Mouse (Mus musculus) E14TG2a.4 (cell line): ENCODE measurements at regions not wholly inside any gene's neighbourhood (a gene's known extent, or its start where the extent isn't known, plus 50 kb on each side); places are given as distances from the start of the nearest gene placed in this dataset.

ENCODE experiments used
- H3K27me3 ChIP-seq: 2 replicates; pipeline ENCODE4 v1.6.1; 2014; ENCODE audit warnings: low read length, control low read depth; ENCODE audit not compliant: insufficient read depth
- H3K36me3 ChIP-seq: 2 replicates; pipeline ENCODE4 v1.6.1; 2014; ENCODE audit warnings: low read length, control low read depth; ENCODE audit not compliant: insufficient read depth
- H3K4me1 ChIP-seq: replicated peaks from 2 replicates; pipeline ENCODE4 v1.6.1; 2014; ENCODE audit warnings: low read depth, low read length, control low read depth
- H3K4me3 ChIP-seq: replicated peaks from 2 replicates; pipeline ENCODE4 v1.5.1; 2014; ENCODE audit warnings: mild to moderate bottlenecking, low read length
- H3K9me3 ChIP-seq: 2 replicates; pipeline ENCODE4 v1.6.1; 2014; ENCODE audit warnings: low read length, control low read depth
- CTCF ChIP-seq: conservative IDR thresholded peaks from 2 replicates; pipeline ENCODE4 v1.5.1; 2014; ENCODE audit warnings: low read length
- NANOG ChIP-seq: IDR thresholded peaks from 2 replicates; pipeline ENCODE4 v1.6.1; 2014; ENCODE audit warnings: borderline replicate concordance, low read length, mixed read lengths
- POU5F1 ChIP-seq: IDR thresholded peaks from 2 replicates; pipeline ENCODE4 v1.6.1; 2014; ENCODE audit warnings: low read length, borderline replicate concordance

DNA sequence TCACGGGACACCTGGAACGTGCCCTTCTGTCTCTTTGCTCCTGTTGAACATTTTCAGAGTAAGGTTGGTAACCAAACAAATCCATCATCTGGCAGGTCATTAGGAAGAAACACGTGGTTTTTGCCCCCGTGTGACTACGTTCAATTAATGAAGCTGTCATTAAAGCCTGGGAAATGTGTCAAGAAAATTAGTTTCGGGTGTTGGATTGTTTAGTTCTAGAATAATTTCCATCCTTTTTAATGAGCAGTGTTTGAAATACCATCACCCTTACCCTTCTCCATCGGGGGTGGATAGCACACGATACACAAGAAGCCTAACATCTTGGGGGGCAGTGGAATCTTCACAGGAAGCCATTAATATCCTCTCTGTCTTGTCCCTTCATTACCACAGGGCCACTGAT lies 107.7 kb downstream of the Far1 start:
- Histone ChIP-seq H3K4me1 (0 out of 2 replicates have a peak, but pooled peaks cover 5% of the 10 kb centered on the region), H3K27me3 (no peaks in the 10 kb centered on the region; the same call in 1 of the 2 replicates), H3K4me3 (no peak overlapping the region), H3K36me3 (no peaks in the 10 kb centered on the region), H3K9me3 (no peaks in the 10 kb centered on the region)
- no peak for TF ChIP-seq NANOG
- TF ChIP-seq CTCF = no peak
- no peak for TF ChIP-seq POU5F1

DNA sequence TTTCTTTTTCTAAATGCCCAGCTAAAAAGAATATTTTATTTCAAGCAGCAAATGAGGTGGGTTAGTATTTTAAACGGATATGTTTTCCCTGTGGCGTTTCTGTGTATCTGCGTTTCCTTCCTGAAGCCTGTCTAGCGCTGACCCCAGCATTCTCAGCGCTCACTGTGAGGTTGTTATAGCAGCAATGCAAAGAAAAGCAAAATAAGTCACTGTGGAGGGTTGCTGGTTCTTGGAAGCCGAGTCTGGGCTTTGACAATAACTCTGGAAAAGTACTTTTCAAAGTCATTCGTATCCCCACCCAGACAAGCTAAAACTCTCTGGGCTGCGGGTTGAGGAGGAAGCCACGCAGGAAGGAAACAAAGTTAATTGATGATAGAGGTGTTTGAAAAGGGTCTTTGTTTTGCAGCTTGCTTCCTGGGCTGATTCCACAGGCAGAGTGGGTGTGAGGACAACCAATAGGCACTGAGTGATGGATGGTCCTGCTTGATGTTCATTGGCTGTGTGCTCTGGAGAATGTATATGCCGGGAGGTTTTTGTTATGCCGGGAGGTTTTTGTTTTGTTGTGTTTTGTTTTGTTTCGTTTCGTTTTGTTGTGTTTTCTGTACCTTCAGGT lies 108.4 kb downstream of the Far1 start:
- Histone ChIP-seq H3K27me3 (no peaks in the 10 kb centered on the region; the same call in 1 of the 2 replicates), H3K9me3 (no peaks in the 10 kb centered on the region), H3K4me1 (0 out of 2 replicates have a peak, but pooled peaks cover 5% of the 10 kb centered on the region), H3K4me3 (no peak overlapping the region), H3K36me3 (no peaks in the 10 kb centered on the region)
- TF ChIP-seq POU5F1 = no peak
- TF ChIP-seq CTCF = no peak
- no peak for TF ChIP-seq NANOG

DNA sequence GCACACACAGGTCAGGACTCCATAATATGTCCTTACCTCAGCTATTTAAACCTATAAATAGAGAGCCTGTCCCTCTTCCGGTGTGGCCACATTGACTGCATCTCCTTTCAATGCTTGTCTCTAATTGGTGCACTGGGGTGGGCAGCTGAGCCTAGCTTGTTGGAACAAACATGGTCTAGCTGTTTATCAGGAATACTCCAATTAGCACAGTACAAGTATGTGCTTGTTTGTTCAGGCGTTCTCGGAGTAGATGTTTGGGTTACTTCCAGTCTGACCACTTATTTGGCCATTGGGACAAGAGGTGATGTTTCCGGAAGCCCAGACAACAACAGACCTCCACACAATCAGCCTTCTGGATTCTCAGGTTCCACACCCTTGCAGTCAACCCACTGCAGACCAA lies 109.7 kb downstream of the Far1 start:
- TF ChIP-seq CTCF (no peak), NANOG (no peak), POU5F1 (no peak)
- H3K36me3 ChIP-seq = no peaks in the 10 kb centered on the region
- H3K4me1 ChIP-seq = 0 out of 2 replicates have a peak, but pooled peaks cover 5% of the 10 kb centered on the region
- no peaks in the 10 kb centered on the region; the same call in 1 of the 2 replicates for H3K27me3 ChIP-seq
- H3K9me3 ChIP-seq = peaks cover 7% of the 10 kb centered on the region; the same call in 1 of the 2 replicates
- no peak overlapping the region for H3K4me3 ChIP-seq

DNA sequence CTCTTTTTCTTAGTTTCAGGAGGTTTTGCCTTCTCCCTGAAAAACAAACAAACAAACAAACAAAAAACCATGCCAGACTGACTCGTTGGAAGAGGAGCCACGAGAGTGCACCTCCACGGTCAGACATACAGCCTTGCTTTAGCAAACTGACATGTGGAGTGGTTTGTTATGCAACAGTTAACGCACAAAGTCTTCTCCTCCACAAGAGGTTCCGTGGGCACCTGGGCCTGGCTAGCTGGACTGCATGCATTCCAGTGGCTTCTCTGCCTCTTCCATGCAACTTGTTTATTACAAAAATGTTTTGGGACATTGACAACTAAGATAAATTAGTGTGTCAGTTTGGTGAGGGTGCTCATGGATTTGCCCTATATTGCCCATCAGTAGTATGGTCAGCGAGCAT lies 110.3 kb downstream of the Far1 start:
- TF ChIP-seq NANOG (no peak), POU5F1 (no peak), CTCF (no peak)
- Histone ChIP-seq H3K4me3 (no peak overlapping the region), H3K4me1 (0 out of 2 replicates have a peak, but pooled peaks cover 5% of the 10 kb centered on the region), H3K36me3 (no peaks in the 10 kb centered on the region), H3K27me3 (no peaks in the 10 kb centered on the region; the same call in 1 of the 2 replicates), H3K9me3 (peaks cover 7% of the 10 kb centered on the region; the same call in 1 of the 2 replicates)

DNA sequence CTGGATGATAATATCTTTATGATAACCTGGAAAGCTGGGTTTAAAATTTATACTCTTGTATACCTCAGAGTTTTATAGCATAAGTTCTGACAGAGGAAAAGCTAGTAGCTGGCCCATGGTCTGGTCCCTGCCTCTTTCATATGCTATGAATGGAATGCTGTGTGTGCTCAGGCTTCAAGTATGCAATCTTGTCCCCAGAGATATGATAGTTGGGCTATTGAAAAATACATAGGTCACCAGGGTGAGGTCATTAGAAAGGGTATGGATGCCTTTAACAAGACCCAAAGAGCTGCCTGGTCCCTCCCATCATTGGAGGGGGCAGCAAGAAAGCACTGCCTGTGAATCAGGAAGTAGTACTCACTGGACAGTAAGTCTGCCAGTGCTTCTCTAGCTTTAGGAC lies 113.1 kb downstream of the Far1 start:
- no peaks in the 10 kb centered on the region for H3K36me3 ChIP-seq
- H3K4me3 ChIP-seq = no peak overlapping the region
- 0 out of 2 replicates have a peak, but pooled peaks cover 5% of the 10 kb centered on the region for H3K4me1 ChIP-seq
- H3K27me3 ChIP-seq = no peaks in the 10 kb centered on the region
- H3K9me3 ChIP-seq = peaks cover 7% of the 10 kb centered on the region; the same call in 1 of the 2 replicates
- no peak for TF ChIP-seq CTCF
- TF ChIP-seq NANOG = no peak
- no peak for TF ChIP-seq POU5F1

DNA sequence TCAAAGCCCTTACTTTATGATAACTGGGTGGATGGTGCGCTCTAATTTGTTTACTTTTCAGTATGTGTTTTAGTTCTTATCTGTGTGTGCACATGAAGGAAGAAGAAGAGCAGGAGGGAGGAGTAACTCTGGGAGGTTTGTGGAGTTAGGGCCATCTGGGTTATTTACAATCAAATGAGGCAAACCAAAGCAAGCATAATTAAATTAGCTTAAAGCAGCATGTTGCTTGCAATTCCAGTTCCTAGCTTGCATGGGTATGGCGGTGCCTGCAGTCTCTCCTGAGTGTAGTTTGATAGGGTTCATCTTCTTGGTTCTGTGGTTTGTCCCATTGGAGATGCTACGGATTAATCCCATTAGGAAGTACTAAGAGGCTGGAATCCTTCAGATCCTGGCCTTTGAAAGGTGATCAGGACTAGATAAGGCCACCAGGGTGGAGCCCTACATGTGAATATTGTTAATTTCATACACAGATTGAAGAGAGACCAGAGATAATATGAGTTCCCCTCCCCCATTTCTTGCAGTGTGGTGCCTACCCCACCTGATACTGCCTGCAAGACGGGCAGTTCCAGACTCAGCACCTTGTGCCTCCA lies 123.5 kb downstream of the Far1 start:
- Histone ChIP-seq H3K4me1 (peaks cover 10% of the 10 kb centered on the region; the same call in 1 of the 2 replicates), H3K9me3 (no peaks in the 10 kb centered on the region), H3K27me3 (no peaks in the 10 kb centered on the region), H3K36me3 (no peaks in the 10 kb centered on the region), H3K4me3 (no peak overlapping the region)
- no peak for TF ChIP-seq NANOG
- no peak for TF ChIP-seq POU5F1
- no peak for TF ChIP-seq CTCF

DNA sequence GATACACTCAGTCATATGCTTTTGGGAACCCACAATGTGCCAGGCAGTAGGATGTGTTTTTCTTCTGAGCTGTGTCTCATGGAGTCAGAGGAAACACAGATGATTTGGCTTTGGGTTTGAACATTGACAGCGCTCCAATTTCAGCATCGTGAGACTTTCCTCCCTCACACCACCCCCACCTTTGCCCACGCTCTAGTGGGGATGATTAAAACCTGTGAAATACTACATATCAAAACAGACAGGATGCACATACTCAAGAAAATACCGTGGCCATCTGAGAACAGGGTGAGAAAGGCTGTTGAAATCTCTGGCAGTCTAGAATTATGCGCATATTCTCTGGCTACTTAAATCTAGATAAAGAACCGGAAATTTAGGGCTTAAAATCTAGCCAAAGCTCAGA lies 124.5 kb downstream of the Far1 start:
- Histone ChIP-seq H3K9me3 (no peaks in the 10 kb centered on the region), H3K36me3 (no peaks in the 10 kb centered on the region), H3K4me3 (no peak overlapping the region), H3K27me3 (no peaks in the 10 kb centered on the region), H3K4me1 (peaks cover 10% of the 10 kb centered on the region; the same call in 1 of the 2 replicates)
- TF ChIP-seq NANOG (no peak), POU5F1 (peak; percentile 96)

DNA sequence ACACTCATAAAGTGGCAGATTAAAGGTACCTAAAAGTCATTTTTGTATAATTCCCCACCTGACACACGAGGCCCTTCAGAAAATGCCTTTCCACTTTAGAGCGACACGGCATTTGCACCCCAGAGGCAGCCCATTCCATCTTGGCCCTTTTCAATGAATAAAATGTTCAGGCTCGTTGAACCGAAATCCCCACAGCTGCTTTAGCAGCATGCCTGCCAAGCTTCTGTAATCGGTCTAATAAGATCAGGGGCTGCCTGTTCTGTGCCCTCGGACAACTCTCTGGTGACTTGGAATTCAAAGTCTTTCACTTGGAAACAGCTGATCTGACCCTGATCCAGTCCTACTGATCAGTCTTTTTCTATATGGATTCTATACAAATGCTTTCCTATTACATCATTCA lies 123.3 kb upstream of the Spon1 start:
- Histone ChIP-seq H3K4me3 (no peak overlapping the region), H3K27me3 (no peaks in the 10 kb centered on the region), H3K9me3 (no peaks in the 10 kb centered on the region), H3K36me3 (no peaks in the 10 kb centered on the region), H3K4me1 (peaks cover 10% of the 10 kb centered on the region; the same call in 1 of the 2 replicates)
- TF ChIP-seq POU5F1 = no peak
- no peak for TF ChIP-seq CTCF
- TF ChIP-seq NANOG = no peak

DNA sequence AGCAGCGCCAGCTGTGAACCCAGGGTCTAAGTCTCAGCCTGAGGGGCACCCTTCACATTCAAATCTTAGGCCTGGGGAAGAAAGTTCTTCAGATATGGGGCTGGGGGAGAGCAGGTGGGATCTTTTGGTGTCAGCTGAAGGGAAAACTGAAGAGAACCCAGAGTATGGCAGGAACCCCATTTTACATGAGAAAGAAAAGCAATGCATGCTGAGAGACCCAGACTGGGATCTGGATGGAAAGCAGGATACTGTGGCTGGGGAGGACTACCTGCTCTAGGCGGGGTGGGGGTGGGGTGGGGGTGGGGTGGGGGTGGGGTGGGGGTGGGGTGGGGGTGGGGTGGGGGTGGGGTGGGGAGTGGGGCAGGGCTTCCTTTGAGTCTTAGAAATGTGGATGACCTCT lies 115.2 kb upstream of the Spon1 start:
- Histone ChIP-seq H3K4me3 (no peak overlapping the region), H3K9me3 (no peaks in the 10 kb centered on the region), H3K36me3 (no peaks in the 10 kb centered on the region), H3K27me3 (no peaks in the 10 kb centered on the region), H3K4me1 (peaks cover 57% of the 10 kb centered on the region)
- TF ChIP-seq NANOG = 0 out of 2 replicates have a peak, but pooled peaks have one; percentile 16
- no peak for TF ChIP-seq CTCF
- no peak for TF ChIP-seq POU5F1
